Mouse (Mus musculus) thymus, postnatal 4 days (tissue): ENCODE results near the gene Il31ra.
A peak's percentile ranks its signal among the peaks of the same experiment; 100 is the strongest.

Source experiments
- DNase-seq: peaks from one replicate; pipeline ENCODE4 v3.0.0; 2021

The Il31ra gene

DNA sequence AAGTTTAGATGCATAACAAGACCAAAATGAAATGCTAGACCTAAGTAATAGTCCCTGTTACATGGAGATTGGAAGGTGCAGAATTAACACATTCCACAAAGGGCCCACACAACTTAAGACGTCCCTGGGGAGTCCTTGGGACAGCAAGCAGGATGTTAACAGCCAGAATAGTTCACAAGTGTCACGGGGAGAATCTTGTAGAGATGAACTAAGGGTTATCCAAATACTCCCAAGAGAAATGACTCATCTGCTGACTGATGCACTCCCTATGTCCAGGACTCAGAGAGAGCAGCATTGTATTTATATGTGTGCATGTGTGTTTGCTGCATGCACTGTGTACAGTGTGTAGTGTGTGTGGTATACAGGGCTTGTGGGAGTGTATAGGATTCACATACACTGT lies 37.7 kb downstream of the Il31ra start:
- no peak for DNase-seq

GRCm38 (mm10) chr13:112553304-112553703 lies 40.9 kb downstream of the Il31ra start:
- no peak for DNase-seq

DNA sequence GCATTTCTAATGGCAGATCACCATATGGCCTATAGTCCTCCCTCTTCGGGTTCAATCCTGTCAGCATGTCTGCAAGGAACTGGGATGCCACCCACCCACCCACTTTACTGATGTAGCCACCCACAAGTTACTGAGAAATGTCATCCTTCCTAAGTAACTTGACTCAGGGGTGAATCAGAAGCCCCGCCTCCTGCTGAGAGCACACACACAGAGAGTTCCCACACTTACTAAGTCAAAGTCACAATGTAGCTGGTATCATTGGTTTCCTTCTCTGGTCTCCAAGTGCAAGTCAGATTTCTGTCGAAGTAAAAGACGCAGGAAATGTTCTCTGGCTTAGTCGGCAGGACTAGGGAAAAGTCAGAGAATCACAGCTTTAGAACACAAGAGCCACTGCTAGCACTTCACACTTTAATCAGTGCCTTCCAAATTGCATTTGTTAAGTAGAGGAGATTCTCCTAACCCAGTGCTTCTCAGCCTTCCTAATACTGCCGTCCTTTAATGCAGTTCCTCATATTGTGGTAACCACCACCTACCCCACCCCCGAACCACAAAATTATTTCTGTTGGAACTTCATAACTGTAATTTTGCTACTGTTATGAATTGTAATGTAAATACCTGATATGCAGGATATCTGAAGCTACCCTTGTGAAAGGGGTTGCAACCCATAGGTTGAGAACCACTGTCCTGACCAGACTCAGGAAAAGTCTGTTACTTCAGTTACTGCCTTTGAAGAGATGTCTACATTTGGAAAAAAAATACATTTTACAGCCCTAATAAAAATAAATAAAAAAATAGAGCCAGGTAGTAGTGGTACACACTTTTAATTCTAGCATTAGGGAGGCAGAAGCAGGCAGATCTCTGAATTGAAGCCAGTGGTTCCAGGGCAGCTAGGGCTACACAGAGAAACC lies 42.3 kb downstream of the Il31ra start:
- DNase-seq: no peak

DNA sequence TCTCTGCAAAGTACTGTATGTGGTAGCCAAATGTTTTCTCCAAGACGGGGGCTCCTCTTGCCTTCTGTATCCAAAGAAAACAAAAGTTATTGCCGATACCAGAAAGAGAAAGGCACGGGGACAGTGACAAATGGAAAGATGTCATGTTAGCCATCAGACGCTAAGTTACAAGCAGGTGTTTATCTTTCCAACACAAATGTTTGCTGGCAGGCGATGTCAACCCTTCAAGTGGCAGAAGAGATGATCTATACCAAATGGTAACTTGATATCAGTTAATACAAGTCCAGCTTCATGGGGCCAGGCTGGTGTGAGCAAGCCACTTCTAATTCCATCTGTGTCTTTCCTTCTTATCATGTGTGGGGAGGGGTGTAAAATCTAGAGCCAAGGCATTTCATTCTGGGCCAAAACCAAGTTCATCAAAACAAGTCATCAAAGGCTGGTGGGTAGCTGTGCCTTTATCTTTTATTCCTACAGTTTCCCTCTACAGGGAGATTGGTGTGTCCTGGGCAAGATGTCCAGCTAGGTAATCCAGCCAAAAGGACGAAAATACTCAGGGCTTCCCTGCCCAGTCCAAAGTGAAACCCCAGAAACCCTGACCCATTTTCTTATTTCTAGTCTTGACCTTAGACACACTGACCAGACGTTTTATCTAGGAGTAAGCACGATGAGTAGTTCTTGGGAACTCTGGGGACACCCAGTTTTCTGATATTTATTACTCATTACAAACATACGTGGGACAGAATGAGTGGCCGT lies 52.8 kb downstream of the Il31ra start:
- no peak for DNase-seq

- DNase-seq: no peak
These were observed 53.5 kb downstream of the Il31ra start for GRCm38 (mm10) chr13:112540616-112541015.

DNA sequence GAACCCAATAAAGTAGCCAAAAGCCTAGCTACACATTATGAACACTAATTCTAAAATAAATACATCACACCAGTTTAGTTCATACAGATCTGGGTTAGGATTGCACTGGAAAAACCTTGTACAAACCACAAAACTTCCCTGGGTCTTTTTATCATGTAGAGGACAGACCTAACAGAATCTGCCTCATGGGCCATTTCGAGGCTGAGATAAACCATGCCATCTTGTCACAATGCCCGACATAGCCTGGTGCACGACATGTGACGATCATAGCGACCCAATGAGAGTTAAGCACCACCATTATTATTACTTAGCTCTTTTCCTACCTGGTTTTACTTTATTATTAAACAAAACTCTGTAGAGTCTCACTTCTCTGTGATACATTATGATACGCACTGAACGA lies 57.1 kb downstream of the Il31ra start:
- DNase-seq: no peak

DNA sequence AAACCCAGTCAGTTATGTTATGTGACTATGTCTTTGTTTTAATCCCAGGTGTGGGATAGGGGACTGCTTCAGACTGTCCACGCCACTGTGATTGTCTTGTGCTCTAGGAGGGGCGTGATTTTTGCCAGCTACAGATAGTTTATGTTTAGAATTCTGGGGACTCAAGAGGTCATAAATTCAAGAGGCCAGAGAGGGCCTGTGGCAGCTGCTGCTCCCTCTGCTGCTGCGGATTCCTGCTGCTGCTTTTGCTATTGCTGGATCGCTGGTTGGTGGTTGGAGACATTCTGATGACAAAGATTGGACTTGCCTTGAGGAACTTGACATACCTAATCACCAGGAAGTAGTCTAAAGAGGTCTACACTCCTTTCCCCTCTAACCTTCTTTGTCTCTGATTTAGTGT lies 57.5 kb downstream of the Il31ra start:
- no peak for DNase-seq

- DNase-seq: no peak
These were observed 60.6 kb downstream of the Il31ra start for GRCm38 (mm10) chr13:112533556-112533955.

DNA sequence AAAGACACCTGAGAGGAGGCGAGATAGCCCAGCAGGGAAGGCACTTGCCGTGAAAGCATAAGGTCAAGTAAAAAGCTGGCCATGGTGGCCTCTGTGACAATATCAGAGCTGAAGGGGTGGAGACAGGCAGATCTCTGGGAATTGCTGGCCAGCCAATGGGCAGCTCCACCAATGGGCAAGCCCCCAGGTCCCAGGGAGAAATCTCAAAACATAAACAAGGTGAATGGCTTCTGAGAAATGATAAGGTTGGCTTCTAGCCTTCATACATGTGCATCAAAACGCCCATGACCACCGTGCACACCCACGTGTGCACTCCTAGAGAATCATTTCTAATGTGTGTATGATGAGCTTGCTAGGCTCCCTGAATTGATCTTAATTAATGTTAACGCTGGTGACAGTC lies 61.9 kb downstream of the Il31ra start:
- no peak for DNase-seq

GRCm38 (mm10) chr13:112529893-112530292 lies 64.3 kb downstream of the Il31ra start:
- DNase-seq: peak; percentile 90

- DNase-seq: no peak
These were observed 67.0 kb downstream of the Il31ra start for GRCm38 (mm10) chr13:112527186-112527585.

DNA sequence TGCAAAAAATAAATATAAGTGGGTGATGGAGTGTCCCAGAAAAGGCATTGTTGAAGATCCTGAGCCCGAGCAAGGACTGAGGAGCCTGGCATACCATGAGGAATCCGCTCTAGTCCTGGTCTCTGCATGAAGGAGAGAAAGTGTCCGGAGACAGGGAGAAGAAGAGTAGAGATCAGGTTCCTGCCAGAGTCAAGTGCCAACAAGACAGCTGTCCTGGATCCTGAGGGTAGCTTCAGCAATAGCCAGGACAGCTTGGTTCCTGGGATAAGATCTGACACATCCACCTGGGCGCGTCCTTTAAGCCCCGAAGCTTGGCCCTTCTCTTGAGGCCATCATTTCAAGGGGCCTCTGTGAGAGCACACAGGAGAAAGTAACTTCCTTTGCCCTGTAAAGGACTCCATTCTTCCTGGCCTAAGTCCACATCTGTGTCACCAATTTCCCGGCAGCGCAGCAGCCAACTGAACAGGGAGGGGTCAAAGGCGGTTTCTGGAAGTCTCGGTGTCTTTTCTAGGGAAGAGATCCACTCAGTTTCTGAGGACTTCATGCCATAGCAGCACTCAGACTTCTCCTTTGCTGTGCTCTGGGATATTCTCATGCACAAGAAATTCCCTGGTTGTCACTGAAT lies 70.7 kb downstream of the Il31ra start:
- DNase-seq: no peak

DNA sequence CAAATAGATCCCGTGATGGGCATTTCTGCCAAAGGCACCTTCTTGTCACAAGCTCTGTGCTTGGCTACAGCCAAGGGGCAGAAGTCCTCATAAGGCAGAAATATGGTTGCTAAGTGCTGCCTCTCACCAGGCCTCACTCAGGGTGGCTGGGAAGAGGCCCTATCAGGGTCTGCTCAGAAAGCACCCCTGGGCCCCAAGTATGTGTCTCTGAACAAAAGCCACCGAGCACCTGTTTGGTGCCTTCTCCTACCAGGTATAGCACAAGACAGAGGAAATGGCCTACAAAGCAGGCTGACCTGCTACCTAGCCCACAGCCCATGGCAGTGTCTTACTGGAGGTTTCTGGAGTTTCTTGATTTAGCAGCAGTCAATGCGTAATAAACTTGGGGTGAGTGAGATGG lies 71.3 kb downstream of the Il31ra start:
- peak; percentile 39 for DNase-seq

DNA sequence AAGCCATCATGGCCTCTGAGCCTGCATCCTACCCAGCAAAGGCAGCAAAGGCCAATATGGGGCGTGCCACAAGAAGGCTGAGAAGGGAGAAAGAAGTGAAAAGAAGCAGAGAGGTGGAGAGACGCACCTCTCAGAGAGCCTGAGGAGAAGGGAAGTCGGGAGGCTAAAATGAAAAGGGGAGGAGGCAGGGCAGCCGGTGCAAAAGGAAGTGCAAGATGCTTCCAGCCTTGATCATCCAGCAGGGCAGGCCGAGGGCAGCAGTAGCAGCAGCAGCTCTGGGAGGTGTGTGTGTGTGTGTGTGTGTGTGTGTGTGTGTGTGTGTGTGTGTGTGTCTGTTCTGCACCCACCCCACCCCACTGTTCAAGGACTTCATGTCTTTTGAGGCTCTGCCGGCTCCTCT lies 71.9 kb downstream of the Il31ra start:
- peak; percentile 44 for DNase-seq

GRCm38 (mm10) chr13:112514546-112514945 lies 79.6 kb downstream of the Il31ra start:
- peak; percentile 38 for DNase-seq

DNA sequence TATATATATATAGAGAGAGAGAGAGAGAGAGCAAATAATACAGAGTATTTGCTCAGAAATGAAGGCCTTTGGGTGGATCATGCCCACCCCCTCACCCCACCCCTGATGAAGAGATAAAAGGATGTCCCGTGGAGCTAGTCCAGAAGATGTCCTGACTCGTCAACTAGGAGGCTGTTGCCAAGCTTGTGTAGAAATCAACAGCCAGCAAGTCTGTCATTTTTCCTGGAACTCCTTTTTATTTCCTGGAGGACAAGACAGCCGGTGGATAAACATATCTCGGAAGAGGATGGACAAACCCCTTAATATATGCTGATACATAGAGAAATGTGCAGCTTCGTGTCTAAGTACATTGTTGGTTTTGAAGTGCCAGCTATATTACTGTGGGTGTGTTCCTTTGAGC lies 81.3 kb downstream of the Il31ra start:
- no peak for DNase-seq

DNA sequence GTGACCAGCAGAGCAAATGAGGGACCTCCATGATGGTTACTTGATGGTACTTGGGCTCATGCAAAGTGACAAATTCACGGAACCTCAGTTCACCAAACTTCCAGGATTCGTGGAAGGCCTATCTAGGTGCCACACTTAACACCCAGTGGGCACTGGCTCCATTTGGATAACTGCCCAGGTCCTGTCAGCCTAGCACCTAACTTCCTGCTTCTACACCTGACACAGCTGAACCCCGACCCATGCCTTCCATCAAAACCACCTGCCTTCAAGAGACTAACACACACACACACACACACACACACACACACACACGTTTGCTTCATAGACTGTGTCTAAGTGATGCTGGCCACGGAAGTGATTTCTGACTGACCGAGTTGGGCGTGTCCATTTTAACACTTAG lies 82.3 kb downstream of the Il31ra start:
- DNase-seq: no peak

DNA sequence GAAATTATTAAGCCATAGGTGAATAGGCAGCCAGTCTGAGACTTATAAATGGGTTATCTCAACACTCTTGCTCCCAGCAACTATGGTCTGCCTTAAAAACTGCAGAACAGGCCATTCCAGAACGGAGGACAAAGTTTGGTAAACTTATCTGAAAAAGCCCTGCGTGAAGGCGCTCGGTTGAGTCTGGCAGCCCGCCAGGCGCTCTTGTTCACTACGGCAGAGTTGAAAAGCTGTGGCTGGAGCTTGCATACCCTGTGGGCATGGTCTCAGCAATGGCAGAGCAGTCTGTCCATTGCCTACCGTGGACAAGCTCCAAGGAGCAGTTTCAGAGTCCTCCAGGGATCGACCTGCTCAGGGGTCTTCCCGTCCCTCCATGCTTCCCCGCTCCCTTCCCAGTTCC lies 82.9 kb downstream of the Il31ra start:
- peak; percentile 24 for DNase-seq

DNA sequence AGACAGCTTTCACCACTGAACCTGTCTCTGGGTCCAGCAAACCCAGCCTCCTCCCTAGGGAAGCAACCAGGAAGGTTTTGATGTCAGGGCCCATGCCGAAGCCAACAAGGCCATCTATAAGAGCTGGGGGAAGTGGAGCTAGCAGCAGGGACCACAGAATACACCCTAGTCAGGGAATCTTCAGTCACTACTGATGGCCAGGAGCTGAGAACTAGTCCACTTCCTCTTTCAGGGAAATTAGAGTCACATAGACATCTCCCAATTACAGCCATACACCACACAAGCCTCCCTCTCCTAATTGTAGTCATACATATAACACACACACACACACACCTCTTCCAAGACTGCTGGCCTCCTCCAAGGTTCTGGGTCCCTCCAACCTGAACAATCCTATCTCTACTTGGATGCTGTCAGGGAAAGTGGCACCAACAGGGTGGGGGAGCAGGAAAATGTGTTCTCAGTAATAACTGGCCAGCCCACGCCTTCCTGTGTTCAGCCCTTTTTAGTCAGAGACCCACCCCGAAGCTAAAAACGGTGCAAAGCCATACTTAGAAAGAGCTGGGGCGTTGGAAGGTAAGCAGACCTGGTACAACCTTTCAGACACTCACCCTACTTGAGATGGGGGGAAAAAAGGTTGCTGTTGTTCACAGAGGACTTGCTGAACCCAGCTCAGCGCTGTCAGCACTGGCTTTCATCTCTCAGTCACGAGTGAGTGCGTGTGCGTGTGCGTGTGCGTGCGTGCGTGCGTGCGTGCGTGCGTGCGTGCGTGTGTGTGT lies 83.5 kb downstream of the Il31ra start:
- no peak for DNase-seq

DNA sequence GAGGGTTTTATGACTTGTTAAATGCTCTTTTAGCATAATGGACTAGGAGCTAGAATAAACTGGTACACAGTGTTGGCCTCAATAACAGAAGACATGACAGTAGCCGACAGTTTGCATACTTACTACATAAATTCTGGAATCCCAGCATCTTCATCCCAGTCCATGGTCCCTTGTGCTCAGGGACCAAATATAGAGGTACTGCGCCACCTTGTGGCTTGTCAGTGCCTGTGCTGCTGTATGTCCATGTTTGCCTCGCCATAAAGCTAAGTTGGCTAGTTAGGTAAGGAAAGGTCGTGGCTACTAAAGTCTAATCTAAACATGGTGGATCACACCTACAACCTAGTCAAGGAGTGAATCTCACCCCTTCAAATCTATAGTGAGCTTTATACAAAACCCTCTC lies 84.7 kb downstream of the Il31ra start:
- peak; percentile 81 for DNase-seq

DNA sequence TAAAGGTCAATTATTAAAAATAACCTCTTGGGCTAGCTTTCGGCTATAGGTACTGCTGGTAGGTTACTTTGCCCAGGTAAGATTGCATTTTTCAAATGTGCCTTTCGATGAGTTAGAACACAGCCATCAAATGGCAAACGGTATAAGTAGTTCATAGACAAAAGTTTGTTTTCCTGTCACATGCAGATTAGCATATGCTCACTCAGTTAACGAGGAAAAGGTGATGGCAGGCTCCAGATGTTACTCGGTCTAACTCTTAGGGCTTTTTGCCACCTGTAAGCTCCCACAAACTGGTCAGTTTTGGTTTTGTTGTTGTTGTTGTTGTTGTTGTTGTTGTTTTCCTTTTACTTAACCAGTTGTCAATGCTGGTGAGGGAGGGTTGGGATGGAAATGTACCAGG lies 85.7 kb downstream of the Il31ra start:
- no peak for DNase-seq

DNA sequence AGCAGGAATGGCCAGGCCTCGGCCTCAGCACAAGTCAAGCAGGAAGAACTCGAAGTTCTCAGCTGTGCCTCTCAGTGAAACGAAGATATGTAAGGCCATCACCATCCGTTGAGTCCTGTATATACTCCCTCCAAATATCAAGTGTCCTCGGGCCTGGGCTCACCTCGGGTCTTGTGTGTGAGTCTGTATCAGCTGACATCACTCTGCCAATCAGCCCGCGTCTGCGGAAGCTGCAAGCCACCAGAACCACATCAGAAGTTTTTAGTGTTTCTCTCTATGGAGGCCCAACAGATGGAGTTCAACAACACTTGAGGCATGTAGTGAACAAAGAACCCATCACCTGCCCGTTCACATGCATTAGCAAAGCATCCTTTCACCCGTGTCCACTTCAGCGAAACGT lies 86.5 kb downstream of the Il31ra start:
- peak; percentile 60 for DNase-seq

DNA sequence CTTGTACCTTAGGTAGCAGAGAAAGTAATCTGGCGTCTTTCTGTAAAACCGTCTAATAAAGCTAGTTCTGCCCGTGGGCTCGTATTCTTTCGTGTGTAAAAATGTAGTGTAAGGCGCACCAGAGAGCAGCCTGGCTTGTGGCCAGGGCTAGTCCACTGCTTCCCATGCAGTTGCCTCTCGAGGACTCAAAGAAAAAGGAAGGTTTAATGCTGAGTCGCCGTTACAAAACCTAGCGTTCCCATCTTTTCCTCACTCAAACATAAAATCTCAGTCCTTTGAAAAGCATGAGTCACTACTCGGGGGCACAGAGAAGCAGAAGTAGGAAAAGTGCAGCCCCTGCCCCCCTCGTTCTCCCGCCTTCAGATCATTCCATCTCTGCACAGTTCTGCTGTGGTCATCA lies 87.4 kb downstream of the Il31ra start:
- DNase-seq: no peak
